Mouse (Mus musculus) ES-Bruce4 (cell line): ENCODE data around the gene Chaf1b.

ENCODE experiments used
- CTCF ChIP-seq: IDR thresholded peaks from one replicate; pipeline ENCODE4 v1.8.1; 2011; ENCODE audit warnings: low read depth, low read length
- EP300 ChIP-seq: IDR thresholded peaks from 2 replicates; pipeline ENCODE4 v1.6.1; 2011; ENCODE audit warnings: low read depth, low read length; ENCODE audit not compliant: insufficient read depth

- TF ChIP-seq CTCF (no peak), EP300 (no peak)
Measured at GRCm38 (mm10) chr16:93913881-93914576, 30.3 kb downstream of the Chaf1b start.
